Mouse (Mus musculus): ENCODE results near the gene Smim27. TPM values are rescaled to one million over a fixed set of nuclear protein-coding genes. Genes with fewer than 3 reads are reported as not detected.

Smim27 gene
- total and polyA plus RNA-seq, 3 experiments = 33.7 to 54.7 (median 52.9) TPM

Other genes with a start within 250 kb of the Smim27 start
- 100 to 1,000 TPM; 122 to 146 TPM for gene Aco1, start 126.5 kb upstream of the Smim27 start, total RNA-seq (2021)
- 43.3 and 51.3 TPM in 2 replicates for gene Aco1, start 126.5 kb upstream of the Smim27 start, polyA plus RNA-seq (2012; rRNA removed)
- gene Ddx58, start 29.8 kb upstream of the Smim27 start, total RNA-seq (2021) = 10 to 100 TPM; 25.2 to 30.3 TPM
- gene Ddx58, start 29.8 kb upstream of the Smim27 start, polyA plus RNA-seq (2012; rRNA removed) = 9.7 and 13.3 TPM in 2 replicates
- gene Topors, start 271 bp downstream of the Smim27 start, total RNA-seq (2021) = 10 to 100 TPM; 26.0 to 29.8 TPM
- 4.0 and 4.1 TPM in 2 replicates for gene Topors, start 271 bp downstream of the Smim27 start, polyA plus RNA-seq (2012; rRNA removed)
- gene Ndufb6, start 9.8 kb downstream of the Smim27 start, total RNA-seq (2021) = 100 to 1,000 TPM; 173 to 335 TPM
- gene Ndufb6, start 9.8 kb downstream of the Smim27 start, polyA plus RNA-seq (2012; rRNA removed) = 50.3 and 55.2 TPM in 2 replicates
- not detected for gene Tmem215, start 202.6 kb downstream of the Smim27 start, total RNA-seq (2021)
- gene Tmem215, start 202.6 kb downstream of the Smim27 start, polyA plus RNA-seq (2012; rRNA removed) = 0.27 TPM in 2 replicates

Data from adrenal gland, adult 2 months (tissue).